Mouse (Mus musculus): ENCODE data around the gene Hpd. TPM values are rescaled to one million over a fixed set of nuclear protein-coding genes. Genes with fewer than 3 reads are reported as not detected.

Hpd gene
- polyA plus RNA-seq, 1 experiment from 2014 or later: 4.1 TPM

DNA sequence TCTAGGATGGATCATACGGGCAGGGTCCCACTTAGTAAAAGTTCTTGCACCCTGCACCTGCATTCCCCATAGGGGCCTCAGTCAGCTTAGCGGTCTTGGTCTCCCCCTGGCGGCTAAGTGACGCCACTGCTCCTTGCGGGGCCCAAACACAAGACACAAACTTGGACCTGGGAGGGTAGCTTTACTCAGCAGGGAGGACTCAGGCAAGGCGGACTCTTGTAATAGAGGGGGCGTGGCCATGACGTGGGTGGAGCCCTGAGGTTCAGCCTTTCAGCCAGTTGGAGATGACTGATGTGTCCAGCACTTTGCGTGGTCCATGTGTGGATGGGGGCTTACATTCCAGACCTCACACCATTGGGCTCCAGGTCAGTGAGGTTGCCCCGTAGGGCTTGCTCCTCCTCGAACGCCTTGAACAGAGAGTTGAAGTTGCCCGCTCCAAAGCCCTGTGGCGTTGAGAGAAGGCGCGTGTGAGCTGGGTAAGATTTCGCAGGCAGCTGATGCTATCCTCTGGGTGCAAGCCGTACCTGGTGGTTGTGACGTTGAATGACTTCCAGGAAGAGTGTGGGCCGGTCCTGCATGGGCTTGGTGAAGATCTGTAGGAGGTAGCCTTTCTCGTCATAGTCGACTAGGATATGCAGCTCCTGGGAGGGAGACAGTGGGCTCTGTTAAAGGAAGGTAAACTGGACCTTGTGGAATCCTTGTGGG lies 10.7 kb downstream of the Hpd start:
- WGBS: 9% methylated on average over 22 of the region's 22 CpGs
- Histone ChIP-seq H3K27me3 (ENCODE audit: control insufficient read depth, insufficient read depth, low read length) (no peaks in the 10 kb centered on the region), H3K27ac (ENCODE audit: low read length) (no peak overlapping the region), H3K9ac (ENCODE audit: low read length) (peak overlapping the region; percentile 33), H3K4me2 (ENCODE audit: low read depth, low read length) (peak overlapping the region; percentile 52), H3K36me3 (ENCODE audit: control insufficient read depth, insufficient read depth, low read length) (no peaks in the 10 kb centered on the region), H3K9me3 (replicated peaks; ENCODE audit: control insufficient read depth, low read length) (no peaks in the 10 kb centered on the region), H3K4me1 (ENCODE audit: control insufficient read depth, insufficient read depth, low read length) (0 out of 2 replicates have a peak, but pooled peaks cover 5% of the 10 kb centered on the region), H3K4me3 (replicated peaks; ENCODE audit: low read length) (peak overlapping the region; percentile 31)
- peak; percentile 89 for ATAC-seq (ENCODE audit: insufficient read depth, low FRiP score)

DNA sequence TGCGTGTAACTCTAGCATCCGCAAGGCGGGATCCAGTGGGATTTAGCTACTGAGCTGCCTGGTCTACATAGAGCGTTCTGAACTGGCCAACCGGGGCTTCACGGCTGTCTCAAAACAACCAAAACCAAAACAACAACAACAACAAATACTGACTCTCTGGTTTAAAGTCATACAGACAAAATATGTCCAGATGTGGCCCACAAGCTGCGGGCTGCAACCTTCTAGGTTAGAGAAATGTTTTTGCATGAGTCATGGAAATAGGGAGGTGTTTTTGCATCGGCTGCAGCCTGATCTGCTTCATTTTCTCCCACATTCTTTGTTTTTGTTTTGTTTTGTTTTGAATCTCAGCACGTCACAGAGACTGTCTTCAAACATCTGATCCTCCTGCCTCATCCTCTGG lies 12.2 kb downstream of the Hpd start:
- H3K27ac ChIP-seq (ENCODE audit: low read length): no peak overlapping the region
- 77% methylated on average over 9 of the region's 9 CpGs for WGBS
- no peak for ATAC-seq (ENCODE audit: insufficient read depth, low FRiP score)
- H3K4me2 ChIP-seq (ENCODE audit: low read depth, low read length): no peak overlapping the region
- no peak overlapping the region for H3K4me3 ChIP-seq (replicated peaks; ENCODE audit: low read length)
- H3K36me3 ChIP-seq (ENCODE audit: control insufficient read depth, insufficient read depth, low read length): peaks cover 6% of the 10 kb centered on the region; the same call in 1 of the 2 replicates
- 0 out of 2 replicates have a peak, but pooled peaks cover 5% of the 10 kb centered on the region for H3K4me1 ChIP-seq (ENCODE audit: control insufficient read depth, insufficient read depth, low read length)
- no peaks in the 10 kb centered on the region for H3K27me3 ChIP-seq (ENCODE audit: control insufficient read depth, insufficient read depth, low read length)
- H3K9ac ChIP-seq (ENCODE audit: low read length): no peak overlapping the region
- no peaks in the 10 kb centered on the region for H3K9me3 ChIP-seq (replicated peaks; ENCODE audit: control insufficient read depth, low read length)

GRCm38 (mm10) chr5:123169284-123169683 lies 13.2 kb downstream of the Hpd start, which contains the start of gene Psmd9:
TSS of gene Psmd9 (plus strand) at chr5:123169413.
- Histone ChIP-seq H3K4me3 (replicated peaks; ENCODE audit: low read length) (no peak within 1 kb of the TSS), H3K4me2 (ENCODE audit: low read depth, low read length) (no peak within 1 kb of the TSS), H3K36me3 (ENCODE audit: control insufficient read depth, insufficient read depth, low read length) (peaks cover 10% of the 10 kb centered on the region), H3K27me3 (ENCODE audit: control insufficient read depth, insufficient read depth, low read length) (no peaks in the 10 kb centered on the region), H3K27ac (ENCODE audit: low read length) (no peak within 1 kb of the TSS), H3K9me3 (replicated peaks; ENCODE audit: control insufficient read depth, low read length) (no peaks in the 10 kb centered on the region), H3K9ac (ENCODE audit: low read length) (no peak within 1 kb of the TSS), H3K4me1 (ENCODE audit: control insufficient read depth, insufficient read depth, low read length) (0 out of 2 replicates have a peak, but pooled peaks cover 5% of the 10 kb centered on the region)
- 78% methylated on average over 5 of the region's 5 CpGs for WGBS
- no peak for ATAC-seq (ENCODE audit: insufficient read depth, low FRiP score)

DNA sequence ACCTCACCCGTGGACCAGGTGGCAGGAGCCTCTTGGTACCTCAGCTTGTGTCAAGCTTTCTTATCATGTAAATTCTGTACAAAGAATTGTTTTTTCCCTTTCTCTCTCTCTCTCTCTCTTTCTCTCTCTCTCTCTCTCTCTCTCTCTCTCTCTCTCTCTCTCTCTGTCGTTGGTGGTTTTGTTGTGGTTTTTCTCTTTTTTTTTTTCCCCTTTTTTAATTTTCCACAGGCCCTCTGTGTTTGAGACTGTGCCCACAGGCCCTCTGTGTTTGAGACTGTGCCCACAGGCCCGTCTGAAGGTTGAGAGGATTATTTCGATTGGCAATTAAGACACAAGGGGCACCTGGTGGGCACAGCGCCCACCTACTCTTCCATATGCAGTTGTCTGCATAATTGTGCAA lies 14.9 kb downstream of the Hpd start:
- ATAC-seq (ENCODE audit: insufficient read depth, low FRiP score): no peak
- no peak overlapping the region for H3K9ac ChIP-seq (ENCODE audit: low read length)
- H3K4me2 ChIP-seq (ENCODE audit: low read depth, low read length): no peak overlapping the region
- no peak overlapping the region for H3K4me3 ChIP-seq (replicated peaks; ENCODE audit: low read length)
- no peaks in the 10 kb centered on the region for H3K9me3 ChIP-seq (replicated peaks; ENCODE audit: control insufficient read depth, low read length)
- no peak overlapping the region for H3K27ac ChIP-seq (ENCODE audit: low read length)
- H3K36me3 ChIP-seq (ENCODE audit: control insufficient read depth, insufficient read depth, low read length): peaks cover 27% of the 10 kb centered on the region
- no peaks in the 10 kb centered on the region for H3K27me3 ChIP-seq (ENCODE audit: control insufficient read depth, insufficient read depth, low read length)
- 0 out of 2 replicates have a peak, but pooled peaks cover 5% of the 10 kb centered on the region for H3K4me1 ChIP-seq (ENCODE audit: control insufficient read depth, insufficient read depth, low read length)
- WGBS: 63% methylated on average over 5 of the region's 5 CpGs

DNA sequence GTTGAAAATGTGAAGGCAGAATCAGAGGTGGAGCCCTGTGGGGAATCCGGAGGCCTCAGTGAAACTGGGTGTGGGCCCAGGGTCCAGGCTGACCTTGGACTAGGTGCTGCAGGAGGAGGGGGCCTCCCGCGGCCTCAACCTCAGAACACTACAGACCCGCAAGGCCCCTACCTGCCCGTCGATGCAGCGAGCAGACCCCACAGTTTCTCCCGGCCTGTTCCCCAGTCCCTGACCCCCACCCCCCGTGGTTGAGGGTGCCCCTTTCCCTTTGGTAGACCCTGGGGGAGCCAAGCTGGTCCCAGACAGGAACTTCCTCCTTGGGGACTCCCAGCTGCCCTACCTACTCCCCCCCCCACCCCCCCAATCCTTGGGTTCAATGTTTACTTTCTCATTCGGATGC lies 16.1 kb downstream of the Hpd start:
- no peaks in the 10 kb centered on the region for H3K9me3 ChIP-seq (replicated peaks; ENCODE audit: control insufficient read depth, low read length)
- no peaks in the 10 kb centered on the region for H3K27me3 ChIP-seq (ENCODE audit: control insufficient read depth, insufficient read depth, low read length)
- peaks cover 33% of the 10 kb centered on the region for H3K36me3 ChIP-seq (ENCODE audit: control insufficient read depth, insufficient read depth, low read length)
- WGBS: 86% methylated on average over 10 of the region's 10 CpGs
- no peak overlapping the region for H3K9ac ChIP-seq (ENCODE audit: low read length)
- H3K27ac ChIP-seq (ENCODE audit: low read length): no peak overlapping the region
- 0 out of 2 replicates have a peak, but pooled peaks cover 5% of the 10 kb centered on the region for H3K4me1 ChIP-seq (ENCODE audit: control insufficient read depth, insufficient read depth, low read length)
- no peak overlapping the region for H3K4me3 ChIP-seq (replicated peaks; ENCODE audit: low read length)
- ATAC-seq (ENCODE audit: insufficient read depth, low FRiP score): no peak; the same call in 1 of the 2 replicates
- no peak overlapping the region for H3K4me2 ChIP-seq (ENCODE audit: low read depth, low read length)

GRCm38 (mm10) chr5:123162942-123163341 lies 19.6 kb downstream of the Hpd start:
- Histone ChIP-seq H3K27ac (ENCODE audit: low read length) (no peak overlapping the region), H3K4me3 (replicated peaks; ENCODE audit: low read length) (no peak overlapping the region), H3K4me1 (ENCODE audit: control insufficient read depth, insufficient read depth, low read length) (no peaks in the 10 kb centered on the region), H3K4me2 (ENCODE audit: low read depth, low read length) (no peak overlapping the region), H3K9me3 (replicated peaks; ENCODE audit: control insufficient read depth, low read length) (no peaks in the 10 kb centered on the region), H3K9ac (ENCODE audit: low read length) (no peak overlapping the region), H3K27me3 (ENCODE audit: control insufficient read depth, insufficient read depth, low read length) (no peaks in the 10 kb centered on the region), H3K36me3 (ENCODE audit: control insufficient read depth, insufficient read depth, low read length) (peaks cover 51% of the 10 kb centered on the region)
- no peak for ATAC-seq (ENCODE audit: insufficient read depth, low FRiP score)
- WGBS: 83% methylated on average over 9 of the region's 9 CpGs

- Histone ChIP-seq H3K36me3 (ENCODE audit: control insufficient read depth, insufficient read depth, low read length) (peaks cover 55% of the 10 kb centered on the region), H3K9me3 (replicated peaks; ENCODE audit: control insufficient read depth, low read length) (no peaks in the 10 kb centered on the region), H3K27ac (ENCODE audit: low read length) (no peak overlapping the region), H3K9ac (ENCODE audit: low read length) (no peak overlapping the region), H3K4me1 (ENCODE audit: control insufficient read depth, insufficient read depth, low read length) (no peaks in the 10 kb centered on the region), H3K27me3 (ENCODE audit: control insufficient read depth, insufficient read depth, low read length) (no peaks in the 10 kb centered on the region), H3K4me3 (replicated peaks; ENCODE audit: low read length) (no peak overlapping the region), H3K4me2 (ENCODE audit: low read depth, low read length) (no peak overlapping the region)
- ATAC-seq (ENCODE audit: insufficient read depth, low FRiP score): 0 out of 2 replicates have a peak, but pooled peaks have one; percentile 6
- 81% methylated on average over 15 of the region's 15 CpGs for WGBS
Measured at GRCm38 (mm10) chr5:123160341-123160740, 22.2 kb downstream of the Hpd start.

DNA sequence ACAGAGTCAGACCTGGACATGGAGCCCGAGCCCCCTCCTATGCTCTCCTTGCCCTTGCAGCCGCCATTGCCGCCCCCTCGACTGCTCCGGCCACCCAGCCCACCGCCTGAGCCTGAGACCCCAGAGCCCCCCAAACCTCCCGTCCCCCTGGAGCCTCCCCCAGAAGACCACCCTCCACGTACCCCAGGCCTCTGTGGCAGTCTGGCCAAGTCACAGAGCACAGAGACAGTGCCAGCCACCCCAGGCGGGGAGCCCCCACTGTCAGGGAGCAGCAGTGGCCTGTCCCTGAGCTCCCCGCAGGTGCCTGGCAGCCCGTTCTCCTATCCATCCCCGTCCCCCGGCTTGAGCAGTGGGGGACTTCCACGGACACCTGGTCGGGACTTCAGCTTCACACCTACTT lies 22.7 kb downstream of the Hpd start:
- WGBS: 94% methylated on average over 15 of the region's 15 CpGs
- Histone ChIP-seq H3K4me1 (ENCODE audit: control insufficient read depth, insufficient read depth, low read length) (no peaks in the 10 kb centered on the region), H3K9me3 (replicated peaks; ENCODE audit: control insufficient read depth, low read length) (no peaks in the 10 kb centered on the region), H3K27ac (ENCODE audit: low read length) (no peak overlapping the region), H3K27me3 (ENCODE audit: control insufficient read depth, insufficient read depth, low read length) (no peaks in the 10 kb centered on the region), H3K4me2 (ENCODE audit: low read depth, low read length) (no peak overlapping the region), H3K4me3 (replicated peaks; ENCODE audit: low read length) (no peak overlapping the region), H3K9ac (ENCODE audit: low read length) (no peak overlapping the region), H3K36me3 (ENCODE audit: control insufficient read depth, insufficient read depth, low read length) (peaks cover 57% of the 10 kb centered on the region)
- no peak for ATAC-seq (ENCODE audit: insufficient read depth, low FRiP score)

GRCm38 (mm10) chr5:123159446-123159845 lies 23.1 kb downstream of the Hpd start:
- Histone ChIP-seq H3K36me3 (ENCODE audit: control insufficient read depth, insufficient read depth, low read length) (peaks cover 56% of the 10 kb centered on the region), H3K4me3 (replicated peaks; ENCODE audit: low read length) (no peak overlapping the region), H3K4me2 (ENCODE audit: low read depth, low read length) (no peak overlapping the region), H3K27me3 (ENCODE audit: control insufficient read depth, insufficient read depth, low read length) (no peaks in the 10 kb centered on the region), H3K4me1 (ENCODE audit: control insufficient read depth, insufficient read depth, low read length) (no peaks in the 10 kb centered on the region), H3K9ac (ENCODE audit: low read length) (no peak overlapping the region), H3K27ac (ENCODE audit: low read length) (no peak overlapping the region), H3K9me3 (replicated peaks; ENCODE audit: control insufficient read depth, low read length) (no peaks in the 10 kb centered on the region)
- WGBS: 91% methylated on average over 4 of the region's 4 CpGs
- no peak for ATAC-seq (ENCODE audit: insufficient read depth, low FRiP score)
